Comparison of ENCODE assay signal across 8 mouse cellular contexts in genomic region chr19:10602787-10603186, GRCm38 (mm10). TPM values are rescaled to one million over a fixed set of nuclear protein-coding genes. Genes with fewer than 3 reads are reported as not detected.
DNase-seq lines count a peak whose midpoint lies in the region; ATAC-seq and TF ChIP-seq lines count a peak whose summit lies in the region.

No protein-coding gene starts in this region.

- H3K36me3 ChIP-seq in heart, embryonic 15.5 days, result peaks cover 5% of the 10 kb centered on the region
- peaks cover 4% of the 10 kb centered on the region for H3K36me3 ChIP-seq in liver, embryonic 14.5 days (replicated peaks; ENCODE audit: control insufficient read depth, insufficient read depth, low read depth)
- H3K36me3 ChIP-seq in neural tube, embryonic 11.5 days (ENCODE audit: control insufficient read depth, insufficient read depth, low read length), result 0 out of 2 replicates have a peak, but pooled peaks cover 2% of the 10 kb centered on the region
- H3K36me3 ChIP-seq in stomach, postnatal 0 days (ENCODE audit: control insufficient read depth, insufficient read depth, low read length), result peaks cover 4% of the 10 kb centered on the region; the same call in 1 of the 2 replicates

- ATAC-seq in heart, embryonic 15.5 days (replicated peaks; ENCODE audit: insufficient number of reproducible peaks, insufficient read depth, low FRiP score, low read depth), result peak; percentile 54
- ATAC-seq in liver, embryonic 14.5 days (ENCODE audit: insufficient read depth), result no peak
- ATAC-seq in neural tube, embryonic 11.5 days (ENCODE audit: insufficient read depth, low FRiP score, low TSS enrichment), result peak; percentile 46
- ATAC-seq in stomach, postnatal 0 days (ENCODE audit: low FRiP score, low TSS enrichment), result peak; percentile 55; the same call in 1 of the 2 replicates

- WGBS in heart, embryonic 15.5 days, result 4% methylated on average over 9 of the region's 9 CpGs
- WGBS in liver, embryonic 14.5 days (ENCODE audit: insufficient replicate concordance), result 2% methylated on average over 9 of the region's 9 CpGs
- 2% methylated on average over 9 of the region's 9 CpGs for WGBS in neural tube, embryonic 11.5 days
- WGBS in stomach, postnatal 0 days, result 4% methylated on average over 9 of the region's 9 CpGs

- peak overlapping the region; percentile 48 for H3K9ac ChIP-seq in heart, embryonic 15.5 days
- H3K9ac ChIP-seq in liver, embryonic 14.5 days (replicated peaks), result no peak overlapping the region
- peak overlapping the region; percentile 67 for H3K9ac ChIP-seq in neural tube, embryonic 11.5 days (ENCODE audit: low read length)
- peak overlapping the region; percentile 59 for H3K9ac ChIP-seq in stomach, postnatal 0 days (ENCODE audit: low read length)

- H3K4me3 ChIP-seq in brown adipose tissue, adult 24 weeks (ENCODE audit: insufficient read depth, low read depth, low read length), result peak overlapping the region; percentile 55
- H3K4me3 ChIP-seq in heart, embryonic 15.5 days, result peak overlapping the region; percentile 38
- peak overlapping the region; percentile 5 to 14; a peak in 2 of 4 replicates for H3K4me3 ChIP-seq in liver, embryonic 14.5 days (ENCODE audit: insufficient read depth in 1 of 2, low read depth in 2 of 2, low read length in 2 of 2)
- peak overlapping the region; percentile 24 for H3K4me3 ChIP-seq in neural tube, embryonic 11.5 days (ENCODE audit: low read depth, low read length)
- peak overlapping the region; percentile 29; the same call in 1 of the 2 replicates for H3K4me3 ChIP-seq in stomach, postnatal 0 days (ENCODE audit: low read depth, low read length)

- no peaks in the 10 kb centered on the region for H3K9me3 ChIP-seq in heart, embryonic 15.5 days (replicated peaks)
- no peaks in the 10 kb centered on the region for H3K9me3 ChIP-seq in liver, embryonic 14.5 days (ENCODE audit: control insufficient read depth, low read length)
- no peaks in the 10 kb centered on the region for H3K9me3 ChIP-seq in neural tube, embryonic 11.5 days (ENCODE audit: control insufficient read depth, low read length)
- no peaks in the 10 kb centered on the region for H3K9me3 ChIP-seq in stomach, postnatal 0 days (ENCODE audit: control insufficient read depth, low read length)

- DNase-seq in CD4-positive, CD25-positive, alpha-beta regulatory T cell, adult 2 months (ENCODE audit: low read depth, low spot score), result peak; percentile 95
- peak; percentile 82 for DNase-seq in fibroblast of lung, adult 2 months (ENCODE audit: low read depth)
- DNase-seq in kidney, postnatal 25 days, result peak; percentile 92 to 95
- DNase-seq in liver, embryonic 14.5 days (ENCODE audit: low read depth in 3 of 3, low spot score in 3 of 3), result peak; percentile 68 to 74 (median 72)
- peak; percentile 92 for DNase-seq in neural tube, embryonic 11.5 days (ENCODE audit: low spot score)
- peak; percentile 91 for DNase-seq in stomach, postnatal 0 days (ENCODE audit: low spot score)

- no peaks in the 10 kb centered on the region for H3K27me3 ChIP-seq in heart, embryonic 15.5 days
- H3K27me3 ChIP-seq in liver, embryonic 14.5 days (ENCODE audit: control insufficient read depth, insufficient read depth, low read length), result no peaks in the 10 kb centered on the region
- H3K27me3 ChIP-seq in neural tube, embryonic 11.5 days (ENCODE audit: control insufficient read depth, insufficient read depth, low read length), result no peaks in the 10 kb centered on the region
- H3K27me3 ChIP-seq in stomach, postnatal 0 days (ENCODE audit: control insufficient read depth, insufficient read depth, low read length), result no peaks in the 10 kb centered on the region

- no peaks in the 10 kb centered on the region; the same call in 1 of the 2 replicates for H3K4me1 ChIP-seq in brown adipose tissue, adult 24 weeks (ENCODE audit: control insufficient read depth, insufficient read depth, insufficient read length, low read length)
- peaks cover 35% of the 10 kb centered on the region for H3K4me1 ChIP-seq in heart, embryonic 15.5 days (replicated peaks)
- H3K4me1 ChIP-seq in liver, embryonic 14.5 days (replicated peaks; ENCODE audit: control insufficient read depth in 2 of 2, insufficient read depth in 2 of 2, low read length in 1 of 2), result peaks cover 4 to 33% of the 10 kb centered on the region in 2 experiments
- H3K4me1 ChIP-seq in neural tube, embryonic 11.5 days (ENCODE audit: control insufficient read depth, insufficient read depth, low read length), result peaks cover 10% of the 10 kb centered on the region; the same call in 1 of the 2 replicates
- peaks cover 8% of the 10 kb centered on the region; the same call in 1 of the 2 replicates for H3K4me1 ChIP-seq in stomach, postnatal 0 days (replicated peaks; ENCODE audit: control insufficient read depth, insufficient read depth)

- no peak for TF ChIP-seq EP300 in liver, embryonic 14.5 days (IDR thresholded peaks at IDR 0.05; ENCODE audit: low read depth)
- TF ChIP-seq EP300 in stomach, postnatal 0 days (optimal IDR thresholded peaks at IDR 0.05), result no peak

- TF ChIP-seq CTCF in liver, embryonic 14.5 days (IDR thresholded peaks at IDR 0.05; ENCODE audit: low read depth), result peak; percentile 94
- TF ChIP-seq CTCF in stomach, postnatal 0 days (IDR thresholded peaks at IDR 0.05; ENCODE audit: low read depth), result peak; percentile 93

- H3K27ac ChIP-seq in brown adipose tissue, adult 24 weeks (replicated peaks; ENCODE audit: low read depth, low read length), result peak overlapping the region; percentile 72
- H3K27ac ChIP-seq in heart, embryonic 15.5 days, result peak overlapping the region; percentile 81
- H3K27ac ChIP-seq in liver, embryonic 14.5 days, result peak overlapping the region; percentile 7
- H3K27ac ChIP-seq in neural tube, embryonic 11.5 days (ENCODE audit: low read depth, low read length), result peak overlapping the region; percentile 90
- peak overlapping the region; percentile 92 for H3K27ac ChIP-seq in stomach, postnatal 0 days (replicated peaks)

- peak overlapping the region; percentile 54 for H3K4me2 ChIP-seq in heart, embryonic 15.5 days
- H3K4me2 ChIP-seq in liver, embryonic 14.5 days (ENCODE audit: low read depth), result peak overlapping the region; percentile 48
- H3K4me2 ChIP-seq in neural tube, embryonic 11.5 days (ENCODE audit: low read depth), result peak overlapping the region; percentile 48
- peak overlapping the region; percentile 58 for H3K4me2 ChIP-seq in stomach, postnatal 0 days (replicated peaks; ENCODE audit: low read depth)

RNA-seq across cellular contexts. Expression of gene Ddb1, which starts 2.3 kb away (rescaled TPM):
- polyA plus RNA-seq in brown adipose tissue, adult 24 weeks (2012; ENCODE audit: insufficient read depth, insufficient read length, missing spikeins), result 89.1 and 92.5 TPM in 2 replicates
- 204 and 272 TPM in 2 replicates for polyA plus RNA-seq in heart, embryonic 15.5 days (2015; fragmentation: Nextera tagmentation; extraction: Ambion mirVana)
- polyA plus RNA-seq in liver, embryonic 14.5 days (2012; rRNA removed), result 66.8 and 91.2 TPM in 2 replicates
- 133 and 147 TPM in 2 replicates for polyA plus RNA-seq in liver, embryonic 14.5 days (2014; fragmentation: Nextera tagmentation; extraction: Ambion mirVana)
- 442 and 460 TPM in 2 replicates for polyA plus RNA-seq in neural tube, embryonic 11.5 days (2014; fragmentation: Nextera tagmentation; extraction: Ambion mirVana)
- polyA plus RNA-seq in stomach, postnatal 0 days (2015; fragmentation: Nextera tagmentation; extraction: Ambion mirVana), result 108 and 110 TPM in 2 replicates

RNA-seq across cellular contexts. Expression of gene Tkfc, which starts 2.7 kb away (rescaled TPM):
- 8.0 and 11.4 TPM in 2 replicates for polyA plus RNA-seq in brown adipose tissue, adult 24 weeks (2012; ENCODE audit: insufficient read depth, insufficient read length, missing spikeins)
- polyA plus RNA-seq in heart, embryonic 15.5 days (2015; fragmentation: Nextera tagmentation; extraction: Ambion mirVana), result 8.5 and 11.9 TPM in 2 replicates
- 11.7 and 13.9 TPM in 2 replicates for polyA plus RNA-seq in liver, embryonic 14.5 days (2012; rRNA removed)
- polyA plus RNA-seq in liver, embryonic 14.5 days (2014; fragmentation: Nextera tagmentation; extraction: Ambion mirVana), result 15.1 and 15.6 TPM in 2 replicates
- polyA plus RNA-seq in neural tube, embryonic 11.5 days (2014; fragmentation: Nextera tagmentation; extraction: Ambion mirVana), result 21.2 and 22.7 TPM in 2 replicates
- 6.3 and 6.7 TPM in 2 replicates for polyA plus RNA-seq in stomach, postnatal 0 days (2015; fragmentation: Nextera tagmentation; extraction: Ambion mirVana)

RNA-seq across cellular contexts. Expression of gene Tmem138, which starts 25.6 kb away (rescaled TPM):
- polyA plus RNA-seq in brown adipose tissue, adult 24 weeks (2012; ENCODE audit: insufficient read depth, insufficient read length, missing spikeins), result 5.0 and 6.6 TPM in 2 replicates
- polyA plus RNA-seq in heart, embryonic 15.5 days (2015; fragmentation: Nextera tagmentation; extraction: Ambion mirVana), result 21.4 and 26.2 TPM in 2 replicates
- polyA plus RNA-seq in liver, embryonic 14.5 days (2012; rRNA removed), result 7.5 and 8.3 TPM in 2 replicates
- 11.5 and 12.6 TPM in 2 replicates for polyA plus RNA-seq in liver, embryonic 14.5 days (2014; fragmentation: Nextera tagmentation; extraction: Ambion mirVana)
- polyA plus RNA-seq in neural tube, embryonic 11.5 days (2014; fragmentation: Nextera tagmentation; extraction: Ambion mirVana), result 55.8 and 56.2 TPM in 2 replicates
- 11.4 and 12.2 TPM in 2 replicates for polyA plus RNA-seq in stomach, postnatal 0 days (2015; fragmentation: Nextera tagmentation; extraction: Ambion mirVana)

RNA-seq across cellular contexts. Expression of gene Cyb561a3, which starts 25.8 kb away (rescaled TPM):
- polyA plus RNA-seq in brown adipose tissue, adult 24 weeks (2012; ENCODE audit: insufficient read depth, insufficient read length, missing spikeins), result 7.2 TPM in 2 replicates
- polyA plus RNA-seq in heart, embryonic 15.5 days (2015; fragmentation: Nextera tagmentation; extraction: Ambion mirVana), result 15.4 and 21.8 TPM in 2 replicates
- 9.5 and 11.8 TPM in 2 replicates for polyA plus RNA-seq in liver, embryonic 14.5 days (2012; rRNA removed)
- polyA plus RNA-seq in liver, embryonic 14.5 days (2014; fragmentation: Nextera tagmentation; extraction: Ambion mirVana), result 11.0 and 12.9 TPM in 2 replicates
- polyA plus RNA-seq in neural tube, embryonic 11.5 days (2014; fragmentation: Nextera tagmentation; extraction: Ambion mirVana), result 13.2 and 14.3 TPM in 2 replicates
- 15.7 and 16.7 TPM in 2 replicates for polyA plus RNA-seq in stomach, postnatal 0 days (2015; fragmentation: Nextera tagmentation; extraction: Ambion mirVana)

RNA-seq across cellular contexts. Expression of gene Vwce, which starts 31.2 kb away (rescaled TPM):
- not detected in 2 replicates for polyA plus RNA-seq in brown adipose tissue, adult 24 weeks (2012; ENCODE audit: insufficient read depth, insufficient read length, missing spikeins)
- 0.82 and 1.5 TPM in 2 replicates for polyA plus RNA-seq in heart, embryonic 15.5 days (2015; fragmentation: Nextera tagmentation; extraction: Ambion mirVana)
- 6.7 and 8.5 TPM in 2 replicates for polyA plus RNA-seq in liver, embryonic 14.5 days (2012; rRNA removed)
- polyA plus RNA-seq in liver, embryonic 14.5 days (2014; fragmentation: Nextera tagmentation; extraction: Ambion mirVana), result 5.4 and 7.4 TPM in 2 replicates
- polyA plus RNA-seq in neural tube, embryonic 11.5 days (2014; fragmentation: Nextera tagmentation; extraction: Ambion mirVana), result 0.34 TPM in 2 replicates
- polyA plus RNA-seq in stomach, postnatal 0 days (2015; fragmentation: Nextera tagmentation; extraction: Ambion mirVana), result 0.51 and 0.61 TPM in 2 replicates

Comparison
In these comparisons a context has a peak if more than half of its experiments do, and no peak if none do; other contexts are left out.
1. H3K27ac ChIP-seq: peak in every context shown above with its lines; median percentile 92 in stomach, postnatal 0 days; 90 in neural tube, embryonic 11.5 days; 81 in heart, embryonic 15.5 days; 72 in brown adipose tissue, adult 24 weeks; 7 in liver, embryonic 14.5 days.